Mouse (Mus musculus) lung, embryonic 15.5 days (tissue): ENCODE results near the gene Tmem150a. TPM values are rescaled to one million over a fixed set of nuclear protein-coding genes. Genes with fewer than 3 reads are reported as not detected.
A peak's percentile ranks its signal among the peaks of the same experiment; 100 is the strongest.

Experiments used
- ATAC-seq: fragments of 200-750 bp; cut with Nextera tagmentation; 2 replicates; pipeline ENCODE4 v1.8.0; 2017; ENCODE audit warnings: moderate number of reproducible peaks, borderline replicate concordance; ENCODE audit not compliant: low FRiP score, low TSS enrichment; ENCODE audit errors: extremely low read depth
- H3K27ac ChIP-seq: fragments of 300-500 bp; sonication (generic); 2 replicates; pipeline ENCODE4 v1.5.1; 2015; ENCODE audit warnings: moderate library complexity, mild to moderate bottlenecking, inconsistent platforms
- H3K27me3 ChIP-seq: fragments of 300-500 bp; sonication (generic); 2 replicates; pipeline ENCODE4 v1.6.1; 2015; ENCODE audit warnings: inconsistent platforms
- H3K36me3 ChIP-seq: fragments of 300-500 bp; sonication (generic); 2 replicates; pipeline ENCODE4 v1.6.1; 2015; ENCODE audit warnings: inconsistent platforms
- H3K4me1 ChIP-seq: fragments of 300-500 bp; sonication (generic); 2 replicates; pipeline ENCODE4 v1.6.1; 2015; ENCODE audit warnings: inconsistent platforms
- H3K4me2 ChIP-seq: fragments of 300-500 bp; sonication (generic); 2 replicates; pipeline ENCODE4 v1.6.1; 2015; ENCODE audit warnings: inconsistent platforms, mild to moderate bottlenecking, moderate library complexity
- H3K4me3 ChIP-seq: fragments of 300-500 bp; sonication (generic); 2 replicates; pipeline ENCODE4 v1.5.1; 2015; ENCODE audit warnings: mild to moderate bottlenecking, inconsistent platforms
- H3K9ac ChIP-seq: fragments of 300-500 bp; sonication (generic); 2 replicates; pipeline ENCODE4 v1.6.1; 2015; ENCODE audit warnings: inconsistent platforms
- H3K9me3 ChIP-seq: fragments of 300-500 bp; sonication (generic); 2 replicates; pipeline ENCODE4 v1.6.1; 2016; ENCODE audit warnings: inconsistent platforms
- WGBS: fragments of 180-500 bp; shearing (Covaris S2); methylation state at CpG from one replicate; pipeline ENCODE4 v1.1.7; 2015; 5-methylcytosine and 5-hydroxymethylcytosine counted together
- polyA plus RNA-seq: library from polyadenylated mRNA; unstranded; fragments of >200 nt; fragmentation: Nextera tagmentation; extraction: Ambion mirVana; gene quantifications from 2 replicates; pipeline ENCODE4 v1.2.1, GENCODE M21; 2015

Tmem150a gene
- polyA plus RNA-seq, 1 experiment from 2014 or later = 12.1 TPM

DNA sequence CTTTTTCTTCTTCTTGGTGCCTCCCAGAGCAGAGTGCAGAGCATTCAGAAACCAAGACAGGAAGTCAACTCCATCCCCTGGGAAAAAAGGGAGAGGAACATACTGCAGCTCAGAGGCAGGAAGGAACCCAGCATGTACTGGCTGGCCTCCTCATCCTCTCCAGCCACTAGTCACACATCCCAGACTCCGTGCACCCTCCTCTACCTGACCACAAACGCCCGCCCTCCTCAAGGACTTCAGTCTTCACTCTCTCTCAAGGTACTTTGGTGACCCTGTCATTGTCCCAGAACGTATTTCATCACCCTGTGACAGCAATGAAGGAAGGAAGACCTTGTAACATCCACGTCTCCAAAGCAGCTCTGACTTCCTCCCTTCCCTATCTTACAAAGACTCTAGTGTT lies 22.1 kb upstream of the Tmem150a start:
- H3K27ac ChIP-seq = no peak overlapping the region
- H3K27me3 ChIP-seq = no peaks in the 10 kb centered on the region
- H3K9me3 ChIP-seq = no peaks in the 10 kb centered on the region
- H3K9ac ChIP-seq = no peak overlapping the region
- H3K4me2 ChIP-seq = no peak overlapping the region
- no peak overlapping the region for H3K4me3 ChIP-seq
- H3K36me3 ChIP-seq = peaks cover 72% of the 10 kb centered on the region
- WGBS = 69% methylated on average over 5 of the region's 5 CpGs
- H3K4me1 ChIP-seq = no peaks in the 10 kb centered on the region
- ATAC-seq = no peak; the same call in 1 of the 2 replicates

DNA sequence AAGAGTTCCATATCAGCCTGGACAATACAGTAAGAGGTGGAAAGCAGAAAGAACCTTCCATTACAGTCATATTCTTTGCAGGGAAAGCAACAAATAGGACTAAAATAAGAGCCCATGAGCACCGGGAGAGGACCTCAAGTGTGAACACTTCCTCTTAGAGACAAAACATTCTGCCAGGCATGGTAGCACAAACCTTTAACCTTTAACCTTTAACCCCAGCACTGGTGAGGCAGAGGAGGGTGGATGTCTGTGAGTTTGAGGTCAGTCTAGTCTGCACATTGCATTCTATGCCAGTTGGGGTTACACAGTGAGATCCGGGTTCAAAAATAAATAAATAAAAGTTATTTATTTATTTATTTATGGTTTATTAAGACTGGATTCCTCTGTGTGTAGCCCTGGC lies 14.8 kb upstream of the Tmem150a start:
- Histone ChIP-seq H3K9me3 (no peaks in the 10 kb centered on the region), H3K4me1 (peaks cover 17% of the 10 kb centered on the region), H3K36me3 (peaks cover 44% of the 10 kb centered on the region), H3K4me2 (no peak overlapping the region), H3K4me3 (no peak overlapping the region), H3K9ac (no peak overlapping the region), H3K27ac (no peak overlapping the region), H3K27me3 (no peaks in the 10 kb centered on the region)
- no peak for ATAC-seq
- WGBS = 55% methylated on average over 2 of the region's 2 CpGs

DNA sequence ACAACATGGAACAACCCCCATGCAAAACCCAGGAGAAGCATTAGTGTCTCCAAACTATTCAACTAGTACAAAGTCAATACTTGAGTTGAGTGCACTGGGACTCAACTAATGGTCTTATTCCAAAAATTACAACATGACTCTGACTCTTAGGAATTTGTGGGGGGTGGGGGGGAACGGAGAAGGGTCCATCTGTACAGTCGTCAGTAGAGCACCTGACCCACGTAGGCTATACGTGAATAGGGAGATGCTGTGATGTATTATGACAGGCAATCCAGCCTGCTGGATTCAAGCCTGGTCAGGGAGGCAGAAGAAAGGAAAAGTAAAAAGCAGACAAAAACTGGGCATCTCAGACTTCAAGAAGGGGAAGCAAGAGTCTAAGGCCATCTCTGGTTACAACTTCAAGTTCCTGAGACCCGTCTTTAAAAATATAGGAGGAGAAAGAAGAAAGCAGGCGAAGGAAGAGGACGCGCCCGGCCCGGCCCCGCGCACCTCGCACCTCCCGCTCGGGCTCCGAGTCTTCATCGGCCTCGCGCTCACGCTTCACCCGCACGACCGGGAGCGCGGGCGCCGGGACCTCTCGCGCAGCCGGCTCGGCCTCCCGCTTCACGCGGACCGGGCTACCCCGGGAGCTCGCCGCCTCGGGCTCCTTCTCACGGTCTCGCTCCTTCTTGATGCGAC lies 10.7 kb upstream of the Tmem150a start:
- H3K4me2 ChIP-seq = peak overlapping the region; percentile 83
- H3K36me3 ChIP-seq = peaks cover 14% of the 10 kb centered on the region
- peak overlapping the region; percentile 97 for H3K4me3 ChIP-seq
- peak overlapping the region; percentile 76 for H3K27ac ChIP-seq
- H3K9ac ChIP-seq = peak overlapping the region; percentile 91
- H3K27me3 ChIP-seq = no peaks in the 10 kb centered on the region
- WGBS = under 1% methylated on average over 42 of the region's 42 CpGs
- no peaks in the 10 kb centered on the region for H3K9me3 ChIP-seq
- ATAC-seq = peak; percentile 34; the same call in 1 of the 2 replicates
- H3K4me1 ChIP-seq = peaks cover 48% of the 10 kb centered on the region

DNA sequence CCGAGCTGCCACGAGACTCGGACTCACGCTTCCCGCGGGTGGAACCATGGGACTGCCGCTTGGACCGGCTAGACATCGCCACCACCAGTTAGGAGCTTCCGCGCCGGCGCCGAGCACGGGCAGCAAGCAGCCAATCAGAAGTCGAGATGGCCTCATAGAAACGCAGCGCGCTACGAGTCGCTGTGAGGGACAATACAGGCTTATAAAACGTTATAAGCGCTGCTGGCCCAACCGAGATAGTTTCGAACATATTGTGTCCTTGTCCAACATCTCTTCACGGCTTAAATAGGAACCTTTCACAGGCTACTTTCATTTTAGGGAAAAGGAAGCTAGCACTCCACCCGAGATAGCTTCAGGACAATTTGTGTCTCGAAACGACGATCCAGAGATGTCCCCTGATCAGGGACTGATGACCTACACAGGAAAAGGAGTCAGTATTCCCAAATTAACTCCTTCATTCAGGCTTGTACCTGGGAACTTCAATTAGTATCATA lies 10.1 kb upstream of the Tmem150a start, which contains the start of gene Usp39:
Usp39 (minus strand) TSS at position 111 of the 494 bp plus-strand sequence.
- Histone ChIP-seq H3K4me3 (peak within 1 kb of the TSS; percentile 97), H3K27me3 (no peaks in the 10 kb centered on the region), H3K4me2 (peak within 1 kb of the TSS; percentile 83), H3K9me3 (no peaks in the 10 kb centered on the region), H3K27ac (peak within 1 kb of the TSS; percentile 76), H3K36me3 (peaks cover 17% of the 10 kb centered on the region), H3K4me1 (peaks cover 49% of the 10 kb centered on the region), H3K9ac (peak within 1 kb of the TSS; percentile 91)
- WGBS = under 1% methylated on average over 30 of the region's 30 CpGs
- peak; percentile 86 for ATAC-seq

DNA sequence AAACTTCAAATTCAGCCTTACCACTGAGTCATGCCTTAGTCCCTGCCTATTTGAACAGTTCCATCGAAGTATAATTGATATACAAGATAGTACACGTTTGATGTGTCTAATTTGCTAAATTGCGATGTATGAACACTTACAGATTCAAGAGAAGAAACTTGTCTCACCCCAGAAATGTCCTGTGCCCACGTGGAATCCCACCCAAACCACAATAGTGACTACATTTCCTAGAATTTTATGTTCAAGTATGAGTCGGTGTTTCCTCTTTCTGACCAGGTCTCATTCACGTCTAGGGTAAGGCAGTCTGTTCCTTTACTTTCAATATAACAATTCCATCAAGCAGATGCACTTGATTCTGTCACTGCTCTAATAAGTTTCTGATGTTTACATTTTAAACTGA lies 9.6 kb upstream of the Tmem150a start:
- no peak overlapping the region for H3K9ac ChIP-seq
- no peak overlapping the region for H3K27ac ChIP-seq
- peaks cover 49% of the 10 kb centered on the region for H3K4me1 ChIP-seq
- H3K9me3 ChIP-seq = no peaks in the 10 kb centered on the region
- H3K27me3 ChIP-seq = no peaks in the 10 kb centered on the region
- ATAC-seq = no peak
- WGBS = 46% methylated on average over 6 of the region's 6 CpGs
- peak overlapping the region; percentile 83 for H3K4me2 ChIP-seq
- H3K4me3 ChIP-seq = peak overlapping the region; percentile 97; the same call in 1 of the 2 replicates
- peaks cover 22% of the 10 kb centered on the region for H3K36me3 ChIP-seq

DNA sequence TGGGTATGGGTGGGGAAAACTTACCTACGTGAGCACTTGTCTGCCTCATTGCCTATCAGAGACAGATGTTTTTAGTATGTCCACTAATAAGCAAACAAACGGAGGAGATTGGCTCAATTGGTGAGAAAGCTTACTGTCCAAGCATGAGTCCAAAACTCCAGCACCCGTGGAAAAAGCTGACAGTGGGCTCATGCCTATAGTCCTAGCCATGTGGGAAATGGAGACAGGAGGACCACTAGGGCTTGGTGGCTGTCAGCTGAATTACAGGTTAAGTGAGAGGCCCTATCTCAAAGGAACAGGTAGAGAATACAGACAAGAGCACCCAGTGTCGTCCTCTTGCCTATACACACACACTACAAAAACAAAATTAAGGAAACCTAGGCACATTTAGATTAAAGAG lies 9.0 kb upstream of the Tmem150a start:
- H3K27me3 ChIP-seq = no peaks in the 10 kb centered on the region
- no peak overlapping the region for H3K27ac ChIP-seq
- no peak overlapping the region for H3K9ac ChIP-seq
- no peaks in the 10 kb centered on the region for H3K9me3 ChIP-seq
- no peak overlapping the region; the same call in 1 of the 2 replicates for H3K4me3 ChIP-seq
- H3K4me1 ChIP-seq = peaks cover 55% of the 10 kb centered on the region
- H3K36me3 ChIP-seq = peaks cover 26% of the 10 kb centered on the region
- no peak for ATAC-seq
- no peak overlapping the region for H3K4me2 ChIP-seq
- 79% methylated on average over 4 of the region's 4 CpGs for WGBS

DNA sequence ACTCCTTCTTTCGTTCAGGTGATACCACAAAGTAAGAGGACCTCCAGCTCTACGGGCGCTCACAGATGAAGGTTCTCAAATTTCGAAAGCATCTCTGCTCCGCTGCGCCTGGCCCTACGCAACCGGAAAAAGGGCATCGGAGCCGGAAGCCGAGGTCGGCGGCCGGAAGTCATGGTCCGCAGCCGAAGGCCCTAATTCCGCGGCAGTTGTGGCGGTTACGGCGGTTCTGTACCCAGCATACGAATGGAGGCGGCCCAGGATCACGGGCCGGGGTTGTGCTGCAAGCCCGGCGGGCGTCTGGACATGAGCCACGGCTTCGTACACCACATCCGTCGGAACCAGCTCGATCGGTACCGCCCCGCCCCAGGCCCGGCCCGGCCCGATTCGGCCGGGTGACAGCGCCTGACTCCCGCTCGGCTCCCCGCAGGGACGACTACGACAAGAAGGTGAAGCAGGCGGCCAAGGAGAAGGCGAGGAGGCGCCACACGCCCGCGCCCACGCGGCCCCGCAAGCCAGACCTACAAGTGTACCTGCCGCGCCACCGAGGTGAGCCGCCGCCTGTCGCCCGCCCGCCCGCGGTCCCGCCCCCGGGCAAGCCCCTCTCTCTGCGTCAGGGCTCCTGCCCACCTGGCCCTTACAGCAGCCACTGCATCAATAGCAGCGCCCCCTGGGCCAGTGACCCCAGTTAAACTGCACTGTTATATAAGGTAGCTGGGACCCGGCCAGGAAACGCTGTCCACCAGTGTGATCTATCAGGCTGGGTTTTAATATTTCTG lies 7.9 kb upstream of the Tmem150a start, which contains the start of gene 0610030E20Rik:
0610030E20Rik (plus strand) TSS at position 152 of the 776 bp plus-strand sequence.
- Histone ChIP-seq H3K27ac (peak within 1 kb of the TSS; percentile 94), H3K4me3 (peak within 1 kb of the TSS; percentile 73), H3K27me3 (no peaks in the 10 kb centered on the region), H3K9ac (peak within 1 kb of the TSS; percentile 83), H3K4me2 (peak within 1 kb of the TSS; percentile 61), H3K36me3 (peaks cover 24% of the 10 kb centered on the region), H3K4me1 (peaks cover 63% of the 10 kb centered on the region), H3K9me3 (no peaks in the 10 kb centered on the region)
- under 1% methylated on average over 72 of the region's 72 CpGs for WGBS
- peak; percentile 74 for ATAC-seq

DNA sequence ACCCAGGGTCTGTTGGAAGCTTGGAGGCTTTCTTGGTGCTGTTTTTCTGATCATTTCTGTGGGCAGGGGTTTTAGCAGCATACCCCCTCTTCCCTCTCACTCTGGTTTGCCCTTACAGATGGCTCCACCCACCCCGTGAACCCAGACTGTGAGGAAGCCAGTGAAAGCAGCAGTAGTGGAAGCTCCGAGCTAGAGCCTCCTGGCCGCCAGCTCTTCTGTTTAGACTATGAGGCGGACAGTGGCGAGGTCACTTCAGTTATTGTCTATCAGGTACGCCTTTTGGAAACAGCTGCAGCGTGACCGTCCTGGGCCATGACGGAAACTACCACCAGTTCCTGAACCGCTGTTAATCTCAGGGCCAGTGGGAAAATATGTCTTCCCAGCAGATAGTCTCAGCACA lies 6.8 kb upstream of the Tmem150a start:
- WGBS = 55% methylated on average over 10 of the region's 10 CpGs
- no peak overlapping the region for H3K27ac ChIP-seq
- H3K9ac ChIP-seq = no peak overlapping the region
- no peak for ATAC-seq
- no peaks in the 10 kb centered on the region for H3K27me3 ChIP-seq
- H3K36me3 ChIP-seq = peaks cover 23% of the 10 kb centered on the region
- peak overlapping the region; percentile 73 for H3K4me3 ChIP-seq
- no peaks in the 10 kb centered on the region for H3K9me3 ChIP-seq
- peak overlapping the region; percentile 61 for H3K4me2 ChIP-seq
- H3K4me1 ChIP-seq = peaks cover 71% of the 10 kb centered on the region

DNA sequence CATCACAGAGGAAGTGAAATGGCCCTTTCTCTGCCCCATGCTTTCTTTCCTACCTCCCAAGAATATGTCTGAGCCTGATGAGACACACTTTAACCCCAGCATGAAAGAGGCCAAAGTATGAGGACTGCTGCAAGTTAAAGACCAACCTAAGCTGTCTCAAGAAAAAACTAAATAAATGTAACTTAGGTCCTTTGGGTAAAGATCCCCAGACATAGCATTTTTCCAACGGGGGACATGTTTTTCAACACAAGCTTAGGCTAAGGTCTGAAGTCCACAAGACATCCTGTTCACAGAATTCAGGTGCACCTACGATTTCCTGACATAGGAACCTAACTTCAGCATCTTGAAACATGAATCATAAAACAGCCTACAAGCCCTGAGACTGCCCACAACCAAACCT lies 5.0 kb upstream of the Tmem150a start:
- Histone ChIP-seq H3K9ac (no peak overlapping the region), H3K4me2 (no peak overlapping the region), H3K4me3 (no peak overlapping the region), H3K27ac (no peak overlapping the region), H3K36me3 (peaks cover 23% of the 10 kb centered on the region), H3K27me3 (no peaks in the 10 kb centered on the region), H3K4me1 (peaks cover 74% of the 10 kb centered on the region), H3K9me3 (no peaks in the 10 kb centered on the region)
- 79% methylated on average over 2 of the region's 2 CpGs for WGBS
- no peak for ATAC-seq

DNA sequence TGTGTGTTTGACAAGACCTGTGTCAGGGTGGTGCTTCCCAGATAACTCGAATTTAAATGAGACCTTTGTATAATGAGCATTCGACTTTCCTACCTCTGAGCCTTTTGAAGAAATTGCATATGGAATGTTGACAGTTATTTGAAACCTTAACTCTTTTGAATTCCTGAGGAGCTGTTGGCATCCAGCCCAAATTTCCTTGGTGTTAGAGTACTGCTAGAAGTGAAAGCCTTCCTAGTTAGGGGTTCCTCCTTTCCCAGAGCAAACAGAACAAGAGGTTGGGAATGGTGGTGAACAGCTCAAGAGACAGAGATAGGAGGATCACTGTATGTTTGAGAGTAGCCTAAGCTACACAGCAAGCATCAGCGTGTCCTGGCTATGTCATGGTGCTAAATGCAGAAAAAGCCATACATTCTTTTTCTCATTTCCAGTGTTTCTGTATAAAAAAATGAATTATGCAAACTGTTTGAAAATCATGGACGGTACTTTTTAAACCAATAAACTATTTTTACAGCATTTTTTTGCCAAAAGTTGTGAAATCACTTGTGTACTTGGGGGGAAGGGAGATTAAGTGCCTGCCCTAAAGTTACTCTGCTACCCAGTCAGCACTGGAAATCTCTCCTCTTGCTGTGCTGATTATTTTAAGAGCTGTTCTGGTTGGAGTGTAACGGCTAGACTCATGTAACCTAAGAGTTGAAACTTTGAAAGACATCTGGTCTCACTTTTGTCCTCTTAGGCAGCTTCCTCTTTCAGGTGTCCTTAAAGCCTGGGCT lies 2.4 kb upstream of the Tmem150a start:
- Histone ChIP-seq H3K4me1 (peaks cover 74% of the 10 kb centered on the region), H3K27ac (peak overlapping the region; percentile 83)

DNA sequence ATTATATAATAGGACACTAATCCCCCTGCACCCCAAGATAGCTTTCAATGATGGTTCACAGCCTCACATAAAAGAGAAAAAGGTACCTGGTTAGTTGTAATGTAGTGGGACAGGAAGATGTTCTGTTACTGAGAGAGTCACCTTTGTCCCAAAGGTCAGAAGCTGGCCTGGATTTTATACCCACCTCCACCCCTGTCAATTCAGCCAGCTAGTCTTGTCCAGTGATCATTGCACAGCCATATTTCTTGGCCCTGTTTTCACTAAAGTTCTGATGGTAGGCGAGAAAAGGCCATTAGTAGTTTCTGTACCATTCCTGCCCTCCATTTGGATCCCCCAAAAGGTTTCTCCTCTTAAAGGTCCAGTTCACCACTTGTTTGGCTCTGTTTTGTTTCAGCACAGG lies 1.2 kb upstream of the Tmem150a start:
- ATAC-seq = no peak
- no peaks in the 10 kb centered on the region for H3K27me3 ChIP-seq
- H3K9ac ChIP-seq = no peak overlapping the region
- peak overlapping the region; percentile 16; the same call in 1 of the 2 replicates for H3K4me2 ChIP-seq
- peaks cover 28% of the 10 kb centered on the region for H3K36me3 ChIP-seq
- H3K27ac ChIP-seq = peak overlapping the region; percentile 83
- H3K9me3 ChIP-seq = no peaks in the 10 kb centered on the region
- H3K4me1 ChIP-seq = peaks cover 62% of the 10 kb centered on the region
- 73% methylated on average over 1 of the region's 1 CpGs for WGBS
- H3K4me3 ChIP-seq = no peak overlapping the region

More for the DNA sequence above, 2.4 kb upstream of the Tmem150a start:
- peak overlapping the region; percentile 18; the same call in 1 of the 2 replicates for H3K4me2 ChIP-seq
- H3K27me3 ChIP-seq = no peaks in the 10 kb centered on the region
- 41% methylated on average over 5 of the region's 5 CpGs for WGBS
- ATAC-seq = no peak
- no peak overlapping the region for H3K4me3 ChIP-seq
- no peak overlapping the region for H3K9ac ChIP-seq
- no peaks in the 10 kb centered on the region for H3K9me3 ChIP-seq
- H3K36me3 ChIP-seq = peaks cover 23% of the 10 kb centered on the region
